Mouse (Mus musculus) myocyte (in vitro differentiated cells): ENCODE results near the gene Nrn1l. TPM values are rescaled to one million over a fixed set of nuclear protein-coding genes. Genes with fewer than 3 reads are reported as not detected.

Experiments
- H3K27me3 ChIP-seq: one replicate; pipeline ENCODE4 v1.6.1; 2011; ENCODE audit not compliant: control insufficient read depth, insufficient read depth, insufficient read length
- H3K36me3 ChIP-seq: one replicate; pipeline ENCODE4 v1.6.1; 2011; ENCODE audit not compliant: control insufficient read depth, insufficient read depth
- H3K4me2 ChIP-seq: one replicate; pipeline ENCODE4 v1.6.1; 2011; ENCODE audit warnings: low read depth, control low read depth
- H3K4me3 ChIP-seq: one replicate; pipeline ENCODE4 v1.5.1; 2011; ENCODE audit warnings: mild to moderate bottlenecking, control low read depth, moderate library complexity
- H3K79me2 ChIP-seq: one replicate; pipeline ENCODE4 v1.6.1; 2011; ENCODE audit not compliant: control insufficient read depth, insufficient read depth
- H3ac ChIP-seq: one replicate; pipeline ENCODE4 v1.6.1; 2011; ENCODE audit not compliant: control insufficient read depth, insufficient read length
- CEBPB ChIP-seq: IDR thresholded peaks from 2 replicates; pipeline ENCODE4 v1.6.1; 2011; ENCODE audit warnings: mild to moderate bottlenecking, moderate library complexity; ENCODE audit not compliant: poor library complexity, insufficient read depth, severe bottlenecking
- E2F4 ChIP-seq: IDR thresholded peaks from one replicate; pipeline ENCODE4 v1.6.1; 2011; ENCODE audit warnings: mild to moderate bottlenecking, control low read depth, moderate library complexity; ENCODE audit not compliant: insufficient read depth
- MAX ChIP-seq: IDR thresholded peaks from one replicate; pipeline ENCODE4 v1.6.1; 2011; ENCODE audit warnings: low read depth, mild to moderate bottlenecking, control low read depth
- MYOD1 ChIP-seq, 3 experiments: IDR thresholded peaks; one replicate each; pipeline ENCODE4 v1.6.1; 2011; ENCODE audit warnings: control low read depth in 2 of 3, low read depth in 2 of 3, mild to moderate bottlenecking in 2 of 3, moderate library complexity in 1 of 3; ENCODE audit not compliant: insufficient read length in 2 of 3, control insufficient read depth in 1 of 3
- MYOG ChIP-seq, 3 experiments: IDR thresholded peaks; one replicate each; pipeline ENCODE4 v1.6.1; 2011; ENCODE audit warnings: control low read depth in 2 of 3, low read depth in 2 of 3, mild to moderate bottlenecking in 2 of 3; ENCODE audit not compliant: insufficient read length in 2 of 3, control insufficient read depth in 1 of 3, insufficient read depth in 1 of 3
- POLR2A ChIP-seq: IDR thresholded peaks from one replicate; pipeline ENCODE4 v1.6.1; 2011; ENCODE audit warnings: low read depth, mild to moderate bottlenecking, control low read depth, moderate library complexity; ENCODE audit not compliant: insufficient read length
- POLR2AphosphoS2 ChIP-seq: IDR thresholded peaks from one replicate; pipeline ENCODE4 v1.6.1; 2011; ENCODE audit warnings: low read depth, control low read depth; ENCODE audit not compliant: insufficient read length
- REST ChIP-seq: IDR thresholded peaks from one replicate; pipeline ENCODE4 v1.6.1; 2011; ENCODE audit warnings: mild to moderate bottlenecking, control low read depth, moderate library complexity; ENCODE audit not compliant: insufficient read depth, insufficient read length
- SRF ChIP-seq: IDR thresholded peaks from one replicate; pipeline ENCODE4 v1.6.1; 2011; ENCODE audit warnings: low read depth; ENCODE audit not compliant: control insufficient read depth, insufficient read length
- TCF12 ChIP-seq: IDR thresholded peaks from one replicate; pipeline ENCODE4 v1.6.1; 2011; ENCODE audit warnings: mild to moderate bottlenecking, control low read depth; ENCODE audit not compliant: poor library complexity, insufficient read depth, severe bottlenecking
- TCF3 ChIP-seq: IDR thresholded peaks from one replicate; pipeline ENCODE4 v1.6.1; 2011; ENCODE audit warnings: low read depth, control low read depth; ENCODE audit not compliant: insufficient read length
- USF1 ChIP-seq: IDR thresholded peaks from one replicate; pipeline ENCODE4 v1.6.1; 2011; ENCODE audit warnings: low read depth, mild to moderate bottlenecking, control low read depth, moderate library complexity
- polyA plus RNA-seq: library from polyadenylated mRNA; unstranded; fragments of >200 nt; fragmentation: generic; extraction: Trizol; gene quantifications from one replicate; pipeline ENCODE4 v1.2.1, GENCODE M21; 2012; ENCODE audit warnings: missing spikeins

Nrn1l gene
- polyA plus RNA-seq, 1 experiment, result 0.36 TPM

- Histone ChIP-seq H3K27me3 (no peaks in the 10 kb centered on the region), H3K4me3 (no peak overlapping the region), H3K36me3 (peaks cover 21% of the 10 kb centered on the region), H3ac (no peak overlapping the region), H3K4me2 (no peak overlapping the region), H3K79me2 (no peaks in the 10 kb centered on the region)
- TF ChIP-seq POLR2A, result no peak
- no peak for TF ChIP-seq MYOG (IDR thresholded peaks at IDR 0.05; ENCODE audit: control insufficient read depth in 1 of 3, insufficient read depth in 1 of 3, insufficient read length in 2 of 3, low read depth in 2 of 3)
- no peak for TF ChIP-seq SRF
- TF ChIP-seq USF1, result no peak
- TF ChIP-seq TCF12, result no peak
- no peak for TF ChIP-seq POLR2AphosphoS2
These were observed 3.5 kb upstream of the Nrn1l start for GRCm38 (mm10) chr8:105889756-105890465.

GRCm38 (mm10) chr8:105890870-105891269, 2.5 kb upstream of the Nrn1l start:
- Histone ChIP-seq H3K27me3 (no peaks in the 10 kb centered on the region), H3K36me3 (peaks cover 12% of the 10 kb centered on the region), H3K79me2 (no peaks in the 10 kb centered on the region), H3K4me2 (no peak overlapping the region), H3ac (no peak overlapping the region), H3K4me3 (no peak overlapping the region)
- TF ChIP-seq MAX (no peak), TCF12 (no peak), MYOG (IDR thresholded peaks at IDR 0.05; ENCODE audit: control insufficient read depth in 1 of 3, insufficient read depth in 1 of 3, insufficient read length in 2 of 3, low read depth in 2 of 3) (peak in 1 of 3 experiments; percentile 5), USF1 (no peak), POLR2AphosphoS2 (no peak)

GRCm38 (mm10) chr8:105892432-105892831, 935 bp upstream of the Nrn1l start:
- no peak overlapping the region for H3K4me3 ChIP-seq
- H3K27me3 ChIP-seq, result no peaks in the 10 kb centered on the region
- H3K4me2 ChIP-seq, result no peak overlapping the region
- H3K79me2 ChIP-seq, result no peaks in the 10 kb centered on the region
- H3ac ChIP-seq, result no peak overlapping the region
- TF ChIP-seq SRF, result no peak
- TF ChIP-seq TCF3, result no peak
- no peak for TF ChIP-seq POLR2A
- TF ChIP-seq E2F4, result no peak
- TF ChIP-seq USF1, result no peak
- TF ChIP-seq CEBPB, result no peak
- no peak for TF ChIP-seq MYOG (IDR thresholded peaks at IDR 0.05; ENCODE audit: control insufficient read depth in 1 of 3, insufficient read depth in 1 of 3, insufficient read length in 2 of 3, low read depth in 2 of 3)
- no peak for TF ChIP-seq POLR2AphosphoS2
- no peak for TF ChIP-seq TCF12
- TF ChIP-seq MYOD1 (IDR thresholded peaks at IDR 0.05; ENCODE audit: control insufficient read depth in 1 of 3, insufficient read length in 2 of 3, low read depth in 2 of 3), result no peak
- TF ChIP-seq REST, result no peak
- TF ChIP-seq MAX, result no peak
- peaks cover 8% of the 10 kb centered on the region for H3K36me3 ChIP-seq

- no peak overlapping the region for H3K4me3 ChIP-seq
- no peak overlapping the region for H3ac ChIP-seq
- TF ChIP-seq TCF12 (no peak), MAX (no peak), MYOD1 (IDR thresholded peaks at IDR 0.05; ENCODE audit: control insufficient read depth in 1 of 3, insufficient read length in 2 of 3, low read depth in 2 of 3) (no peak), USF1 (no peak), POLR2AphosphoS2 (no peak), E2F4 (no peak), MYOG (IDR thresholded peaks at IDR 0.05; ENCODE audit: control insufficient read depth in 1 of 3, insufficient read depth in 1 of 3, insufficient read length in 2 of 3, low read depth in 2 of 3) (no peak), TCF3 (no peak), POLR2A (no peak), SRF (no peak), REST (no peak), CEBPB (no peak)
- no peaks in the 10 kb centered on the region for H3K27me3 ChIP-seq
- H3K4me2 ChIP-seq, result no peak overlapping the region
- peaks cover 19% of the 10 kb centered on the region for H3K79me2 ChIP-seq
- H3K36me3 ChIP-seq, result no peaks in the 10 kb centered on the region
These were observed 4.6 kb downstream of the Nrn1l start for GRCm38 (mm10) chr8:105897801-105898480.
